ENCODE assay signal across 20 mouse cellular contexts in the genomic region with DNA sequence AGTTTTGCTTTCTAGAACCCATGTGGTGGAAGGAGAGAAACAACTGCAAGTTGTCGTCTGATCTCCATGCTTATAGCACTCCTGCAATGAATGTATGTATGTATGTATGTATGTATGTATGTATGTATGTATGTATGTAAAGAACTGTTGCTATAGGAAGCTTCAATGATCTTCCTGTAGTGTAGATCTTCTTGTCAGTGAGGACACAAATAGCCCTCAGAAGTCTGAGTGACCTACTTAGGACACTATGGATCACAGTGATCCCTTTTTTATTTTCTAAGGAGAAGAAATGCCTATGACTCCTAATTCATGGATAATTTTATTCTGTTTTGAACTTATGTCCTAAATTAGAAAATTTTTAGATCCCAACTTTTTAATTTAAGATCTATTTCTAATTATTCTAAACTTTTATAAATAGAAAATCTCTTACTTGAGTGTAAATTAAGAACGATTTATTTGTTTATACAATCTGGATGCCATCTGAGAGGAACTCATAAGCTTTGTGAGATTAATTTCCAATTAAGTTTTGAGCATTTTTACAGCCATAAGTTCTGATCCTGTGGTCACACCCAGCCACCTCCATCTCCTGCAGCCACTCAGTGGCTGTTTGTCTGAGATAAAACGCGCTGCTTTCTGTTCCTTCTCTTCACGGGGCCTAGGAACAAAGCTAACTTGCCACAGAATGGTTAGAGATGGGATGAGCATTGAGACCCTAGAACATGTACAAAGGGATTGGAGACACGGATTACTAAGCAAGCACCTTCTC.
DNase-seq lines count a peak whose midpoint lies in the region; ATAC-seq and TF ChIP-seq lines count a peak whose summit lies in the region.
"Had no signal": no experiment of that assay in that cellular context is flagged by ENCODE, and none has a peak within 500 bp of the region (broad histone marks: within the 10 kb centered on the region; RNA-seq: fewer than 3 reads in every experiment).

No protein-coding gene starts in this region.

- ATAC-seq in heart, embryonic 11.5 days (replicated peaks; ENCODE audit: insufficient number of reproducible peaks, low FRiP score, low TSS enrichment) = peak; percentile 80
- ATAC-seq in liver, embryonic 11.5 days (replicated peaks; ENCODE audit: low FRiP score) = peak; percentile 96
- peak; percentile 99 for ATAC-seq in megakaryocyte-erythroid progenitor cell, adult 5-6 weeks (replicated peaks; ENCODE audit: low FRiP score, low TSS enrichment, poor library complexity, severe bottlenecking)
- no peak for ATAC-seq in midbrain, embryonic 16.5 days
- ATAC-seq: forebrain, embryonic 16.5 days had no signal

- no peaks in the 10 kb centered on the region for H3K27me3 ChIP-seq in heart, embryonic 11.5 days (ENCODE audit: control insufficient read depth, insufficient read depth, low read length)
- H3K27me3 ChIP-seq in liver, embryonic 11.5 days (replicated peaks; ENCODE audit: control insufficient read depth, insufficient read depth, low read length) = no peaks in the 10 kb centered on the region
- H3K27me3 ChIP-seq in midbrain, embryonic 16.5 days (ENCODE audit: control insufficient read depth, insufficient read depth, low read depth, low read length) = no peaks in the 10 kb centered on the region
- H3K27me3 ChIP-seq: hindbrain, embryonic 15.5 days; lung, embryonic 15.5 days had no signal

- intact Hi-C loops in heart, postnatal 10 days (cut with DNase I) = no loop called here

- no peak overlapping the region for H3K9ac ChIP-seq in heart, embryonic 11.5 days (ENCODE audit: low read depth, low read length)
- H3K9ac ChIP-seq in liver, embryonic 11.5 days (ENCODE audit: low read depth, low read length) = peak overlapping the region; percentile 35; the same call in 1 of the 2 replicates
- no peak overlapping the region for H3K9ac ChIP-seq in midbrain, embryonic 16.5 days (ENCODE audit: low read depth, low read length)
- H3K9ac ChIP-seq: hindbrain, embryonic 15.5 days; lung, embryonic 15.5 days had no signal

- no peaks in the 10 kb centered on the region for H3K4me1 ChIP-seq in heart, embryonic 11.5 days (ENCODE audit: control insufficient read depth, insufficient read depth, low read length)
- peaks cover 18% of the 10 kb centered on the region for H3K4me1 ChIP-seq in liver, embryonic 11.5 days (replicated peaks; ENCODE audit: control insufficient read depth, insufficient read depth, low read length)
- H3K4me1 ChIP-seq in midbrain, embryonic 16.5 days (ENCODE audit: control insufficient read depth, insufficient read depth, low read length) = no peaks in the 10 kb centered on the region
- H3K4me1 ChIP-seq in lung, adult 2 months (ENCODE audit: control insufficient read depth, insufficient read depth, low read length) = no peaks in the 10 kb centered on the region; the same call in 1 of the 2 replicates
- H3K4me1 ChIP-seq: hindbrain, embryonic 15.5 days; lung, embryonic 15.5 days had no signal

- no peak for TF ChIP-seq POLR2A in lung, adult 2 months (IDR thresholded peaks at IDR 0.05; ENCODE audit: borderline replicate concordance, extremely low read depth, low read depth, low read length)

- no peaks in the 10 kb centered on the region for H3K36me3 ChIP-seq in heart, embryonic 11.5 days (ENCODE audit: control insufficient read depth, insufficient read depth, low read length)
- H3K36me3 ChIP-seq in liver, embryonic 11.5 days (ENCODE audit: control insufficient read depth, insufficient read depth, low read length) = no peaks in the 10 kb centered on the region
- no peaks in the 10 kb centered on the region for H3K36me3 ChIP-seq in midbrain, embryonic 16.5 days (ENCODE audit: control insufficient read depth, insufficient read depth, low read length)
- H3K36me3 ChIP-seq: hindbrain, embryonic 15.5 days; lung, embryonic 15.5 days had no signal

- DNase-seq in heart, postnatal 10 days = no peak
- peak; percentile 74 for DNase-seq in c-Kit-negative CD71-positive TER-119-positive erythroid progenitor cells, embryonic 14.5 days (ENCODE audit: low read depth, low spot score)
- DNase-seq in liver, embryonic 11.5 days (ENCODE audit: low spot score) = no peak
- DNase-seq in layer of hippocampus, adult 11-12 months (ENCODE audit: low spot score) = no peak
- no peak for DNase-seq in lung, adult 2 months
- DNase-seq: adrenal gland, postnatal 25 days; cerebellum, adult 9-11 months; heart, adult 11 months; heart, postnatal 14 days; kidney, adult 11 months; kidney, postnatal 10 days; midbrain, embryonic 14.5 days; thymus, postnatal 14 days had no signal

- H3K4me3 ChIP-seq in heart, embryonic 11.5 days (ENCODE audit: low read depth, low read length) = no peak overlapping the region
- H3K4me3 ChIP-seq in liver, embryonic 11.5 days (ENCODE audit: low read depth, low read length) = no peak overlapping the region
- H3K4me3 ChIP-seq in midbrain, embryonic 16.5 days (ENCODE audit: low read depth, low read length) = no peak overlapping the region
- H3K4me3 ChIP-seq in lung, adult 2 months (replicated peaks; ENCODE audit: extremely low read depth, low read depth, low read length) = no peak overlapping the region
- H3K4me3 ChIP-seq: hindbrain, embryonic 15.5 days; left cerebral cortex, adult 2 months; lung, embryonic 15.5 days had no signal

- 72% methylated on average over 6 of the region's 6 CpGs for WGBS in heart, embryonic 11.5 days (ENCODE audit: insufficient replicate concordance)
- WGBS in liver, embryonic 11.5 days = 50% methylated on average over 6 of the region's 6 CpGs
- WGBS in midbrain, embryonic 16.5 days = 77% methylated on average over 6 of the region's 6 CpGs
- WGBS in lung, adult 2 months = 84% methylated on average over 6 of the region's 6 CpGs

- TF ChIP-seq CTCF in lung, adult 2 months (IDR thresholded peaks at IDR 0.05; ENCODE audit: insufficient read depth, low read length) = no peak

- no peaks in the 10 kb centered on the region for H3K9me3 ChIP-seq in heart, embryonic 11.5 days (replicated peaks; ENCODE audit: control insufficient read depth, low read length)
- no peaks in the 10 kb centered on the region for H3K9me3 ChIP-seq in liver, embryonic 11.5 days (ENCODE audit: control insufficient read depth, low read length)
- no peaks in the 10 kb centered on the region for H3K9me3 ChIP-seq in midbrain, embryonic 16.5 days (replicated peaks; ENCODE audit: control insufficient read depth, low read length, poor library complexity, severe bottlenecking)
- H3K9me3 ChIP-seq: hindbrain, embryonic 15.5 days; lung, embryonic 15.5 days had no signal

- no peak overlapping the region for H3K4me2 ChIP-seq in heart, embryonic 11.5 days
- peak overlapping the region; percentile 56 for H3K4me2 ChIP-seq in liver, embryonic 11.5 days
- no peak overlapping the region for H3K4me2 ChIP-seq in midbrain, embryonic 16.5 days (ENCODE audit: low read length)
- H3K4me2 ChIP-seq: hindbrain, embryonic 15.5 days; lung, embryonic 15.5 days had no signal

- peak overlapping the region; percentile 35; the same call in 1 of the 2 replicates for H3K27ac ChIP-seq in heart, embryonic 11.5 days (ENCODE audit: low read depth, low read length)
- H3K27ac ChIP-seq in liver, embryonic 11.5 days (ENCODE audit: low read depth, low read length) = peak overlapping the region; percentile 85
- H3K27ac ChIP-seq in midbrain, embryonic 16.5 days (ENCODE audit: low read length) = no peak overlapping the region
- H3K27ac ChIP-seq: hindbrain, embryonic 15.5 days; left cerebral cortex, adult 2 months; lung, embryonic 15.5 days had no signal
